Mouse (Mus musculus): ENCODE measurements around the gene Mdm2.

DNA sequence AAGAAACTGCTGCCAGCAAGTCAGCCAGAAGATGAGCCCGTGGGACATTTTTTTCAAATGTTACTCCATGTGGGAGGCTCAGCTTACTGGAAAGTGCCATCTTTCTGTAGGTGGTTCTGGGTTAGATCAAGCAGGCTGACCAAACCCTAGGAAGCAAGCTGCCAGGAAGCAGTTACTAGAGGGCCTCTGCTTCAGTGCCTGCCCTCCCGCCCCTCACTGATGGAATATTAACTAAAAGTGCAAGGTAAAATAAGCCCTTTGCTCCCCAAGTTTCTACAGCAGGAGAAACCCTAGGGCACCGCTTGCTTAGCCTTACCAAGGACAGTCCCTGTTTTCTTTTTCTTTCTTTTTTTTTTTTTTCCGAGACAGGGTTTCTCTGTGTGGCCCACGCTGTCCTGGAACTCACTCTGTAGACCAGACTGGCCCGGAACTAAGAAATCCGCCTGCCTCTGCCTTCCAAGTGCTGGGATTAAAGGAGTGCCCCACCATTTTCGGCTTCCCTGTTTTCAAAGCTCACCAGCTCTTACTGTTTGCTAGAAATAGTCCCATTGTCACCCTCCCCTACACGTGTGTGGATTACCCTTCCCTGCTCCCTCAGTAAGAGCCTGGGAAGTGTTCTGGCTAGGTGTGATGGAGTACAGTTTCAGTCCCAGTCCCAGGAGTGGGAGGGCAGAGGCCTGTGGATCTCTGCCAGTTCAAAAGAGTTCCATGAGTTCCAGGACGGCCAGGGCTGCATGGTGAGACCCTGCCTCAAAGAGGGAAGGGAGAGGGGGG, 37.9 kb upstream of the Mdm2 start:
- TF ChIP-seq CTCF (IDR thresholded peaks at IDR 0.05): no peak
- TF ChIP-seq EP300 (IDR thresholded peaks at IDR 0.05; ENCODE audit: insufficient read depth, low read depth, low read length): no peak
